Mouse (Mus musculus): ENCODE data around the gene Gm11213. TPM values are rescaled to one million over a fixed set of nuclear protein-coding genes. Genes with fewer than 3 reads are reported as not detected.

Gm11213 gene
- not detected in 2 replicates for polyA plus RNA-seq (2012; rRNA removed)

DNA sequence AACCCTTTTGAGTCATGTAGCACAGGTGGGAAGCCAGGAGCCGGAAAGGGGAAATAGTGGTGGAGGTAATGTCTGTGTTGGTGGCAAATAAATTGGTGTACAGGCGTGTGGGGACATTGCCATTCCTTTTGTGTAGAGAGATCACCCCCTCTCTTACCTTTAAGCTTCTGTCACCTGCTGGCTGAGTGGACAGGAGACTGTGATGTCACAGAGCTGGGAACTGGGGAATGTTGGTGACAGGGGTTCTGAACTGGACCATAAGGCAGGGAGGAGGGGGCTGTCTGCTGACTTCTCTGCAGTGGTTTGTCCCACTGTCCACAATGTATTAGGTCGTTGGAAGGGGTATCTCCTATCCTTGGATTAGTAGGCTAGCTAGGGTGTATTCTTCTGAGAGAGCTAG, at the start of gene Gm11213:
TSS of gene Gm11213 (minus strand) at position 317 of the 400 bp plus-strand sequence.

GRCm38 (mm10) chr4:63622378-63622835, 17.3 kb upstream of the Gm11213 start, which contains the start of gene Tex48:
Gene Tex48, minus strand, starts transcription at chr4:63622428.

GRCm38 (mm10) chr4:63558407-63559081, 46.5 kb downstream of the Gm11213 start, which contains the start of gene Tmem268:
Gene Tmem268, plus strand, starts transcription at chr4:63558781.

Other genes with a start within 250 kb of the Gm11213 start
- gene Orm3, start 249.1 kb downstream of the Gm11213 start, polyA plus RNA-seq (2012; rRNA removed) = not detected in 2 replicates
- gene Orm2, start 242.8 kb downstream of the Gm11213 start, polyA plus RNA-seq (2012; rRNA removed) = not detected in 2 replicates
- 7.5 and 8.7 TPM in 2 replicates for gene Akna, start 201.9 kb downstream of the Gm11213 start, polyA plus RNA-seq (2012; rRNA removed)
- gene Whrn, start 109.3 kb downstream of the Gm11213 start, polyA plus RNA-seq (2012; rRNA removed) = 28.2 and 28.8 TPM in 2 replicates
- gene Atp6v1g1, start 60.5 kb downstream of the Gm11213 start, polyA plus RNA-seq (2012; rRNA removed) = 202 and 240 TPM in 2 replicates
- 3.9 and 4.0 TPM in 2 replicates for gene Tmem268, start 46.5 kb downstream of the Gm11213 start, polyA plus RNA-seq (2012; rRNA removed)
- gene Tex48, start 17.2 kb upstream of the Gm11213 start, polyA plus RNA-seq (2012; rRNA removed) = not detected in 2 replicates
- gene Gm11214, start 58.1 kb upstream of the Gm11213 start, polyA plus RNA-seq (2012; rRNA removed) = not detected in 2 replicates
- gene Tnfsf15, start 139.9 kb upstream of the Gm11213 start, polyA plus RNA-seq (2012; rRNA removed) = 0.03 TPM in 1 of 2 replicates, not detected in the other